Mouse (Mus musculus): ENCODE data around the gene H2-DMb1.

The H2-DMb1 gene

DNA sequence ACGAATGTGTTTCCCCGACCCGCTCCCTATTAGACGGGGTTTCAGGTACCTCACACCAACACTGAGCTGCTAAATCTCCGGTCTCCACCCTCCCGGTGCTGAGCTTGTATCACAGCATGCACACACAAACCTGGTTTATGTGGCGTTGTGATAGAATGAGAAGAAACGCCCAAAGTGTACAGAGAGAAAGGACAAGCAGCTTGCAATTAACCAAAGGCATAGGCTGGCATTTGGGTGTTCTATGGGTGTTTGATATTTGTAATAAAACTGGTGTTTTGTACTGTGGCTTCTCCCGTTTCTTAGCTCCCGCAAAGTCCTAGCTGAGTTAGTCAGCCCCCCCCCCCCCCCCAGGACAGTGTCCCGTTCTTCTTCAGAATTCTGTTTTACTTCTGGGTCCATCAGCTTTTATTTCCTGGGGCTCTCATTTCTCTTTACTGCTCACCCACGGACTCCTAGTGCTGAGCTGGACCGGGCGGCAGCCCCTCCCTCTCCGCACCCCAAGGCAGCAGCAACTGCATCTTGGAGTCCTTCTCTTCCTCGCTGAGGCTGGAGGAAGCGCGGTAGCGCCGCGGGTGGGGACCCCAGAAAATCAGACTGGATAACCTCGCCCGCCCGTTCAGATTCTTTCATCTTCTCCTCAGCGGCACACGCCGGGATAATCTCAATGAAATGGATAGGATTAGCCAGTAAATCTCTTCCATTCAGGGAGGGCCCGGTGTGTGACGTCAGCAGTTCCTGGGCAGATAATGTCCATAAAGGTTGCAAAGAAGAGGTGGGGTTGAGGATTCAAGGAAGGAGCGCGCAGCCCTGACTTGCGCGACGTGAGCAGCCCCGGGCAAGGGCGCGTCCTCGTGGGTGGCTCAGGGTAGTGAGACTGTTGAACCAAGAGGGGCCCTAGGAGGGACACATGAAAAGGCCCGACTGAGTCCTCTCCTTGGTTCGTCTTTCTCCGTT is 44.3 kb downstream of the H2-DMb1 start, which contains the start of gene Psmb8:
Gene Psmb8, plus strand, starts transcription at position 781 of the 954 bp plus-strand sequence.
- DNase-seq = peak; percentile 69

DNA sequence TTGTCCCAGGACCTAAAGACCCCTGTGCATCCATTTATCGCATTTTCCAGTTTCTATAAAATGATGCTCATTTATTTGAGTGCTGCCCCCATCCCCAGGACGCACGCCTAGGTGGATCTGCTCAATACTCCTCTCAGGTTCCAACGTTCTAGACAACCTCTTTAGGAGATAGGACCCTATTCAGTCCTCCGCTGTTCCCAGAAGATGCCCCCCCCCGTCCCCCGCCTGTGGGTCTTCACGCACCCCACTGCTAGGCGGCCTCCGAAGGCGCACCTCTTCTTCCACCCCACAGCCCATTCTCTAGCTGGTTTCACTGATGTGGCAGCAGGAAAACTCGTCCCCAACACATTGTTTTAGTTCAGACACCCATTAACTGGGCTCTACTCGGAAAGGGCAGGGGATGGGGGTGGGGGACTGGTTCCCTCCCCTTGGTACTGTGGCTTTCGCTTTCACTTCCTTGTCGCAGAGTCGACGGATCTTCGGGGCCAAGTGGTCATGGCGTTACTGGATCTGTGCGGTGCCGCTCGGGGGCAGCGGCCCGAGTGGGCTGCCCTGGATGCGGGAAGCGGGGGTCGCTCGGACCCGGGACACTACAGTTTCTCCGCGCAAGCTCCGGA is 45.1 kb downstream of the H2-DMb1 start:
- no peak for DNase-seq

DNA sequence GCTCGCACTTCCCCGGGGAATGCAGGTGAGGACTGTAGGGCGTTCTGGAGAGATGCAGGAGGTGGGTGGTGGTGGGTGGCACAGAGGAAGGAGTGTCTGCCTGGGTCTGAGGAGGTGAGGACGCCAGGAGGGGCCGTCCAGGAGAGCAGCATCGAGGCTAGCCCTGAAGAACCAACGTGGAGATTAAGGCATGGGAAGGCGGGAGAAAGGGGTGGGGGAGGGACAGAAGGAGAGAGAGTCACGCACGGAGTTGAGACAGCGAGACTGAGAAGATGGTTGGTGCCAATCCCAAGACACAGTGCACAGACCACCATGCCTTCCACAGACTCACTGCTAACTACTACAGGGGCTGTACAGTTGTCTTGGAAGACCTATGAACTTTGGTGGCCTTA is 45.6 kb downstream of the H2-DMb1 start:
- DNase-seq = no peak

DNA sequence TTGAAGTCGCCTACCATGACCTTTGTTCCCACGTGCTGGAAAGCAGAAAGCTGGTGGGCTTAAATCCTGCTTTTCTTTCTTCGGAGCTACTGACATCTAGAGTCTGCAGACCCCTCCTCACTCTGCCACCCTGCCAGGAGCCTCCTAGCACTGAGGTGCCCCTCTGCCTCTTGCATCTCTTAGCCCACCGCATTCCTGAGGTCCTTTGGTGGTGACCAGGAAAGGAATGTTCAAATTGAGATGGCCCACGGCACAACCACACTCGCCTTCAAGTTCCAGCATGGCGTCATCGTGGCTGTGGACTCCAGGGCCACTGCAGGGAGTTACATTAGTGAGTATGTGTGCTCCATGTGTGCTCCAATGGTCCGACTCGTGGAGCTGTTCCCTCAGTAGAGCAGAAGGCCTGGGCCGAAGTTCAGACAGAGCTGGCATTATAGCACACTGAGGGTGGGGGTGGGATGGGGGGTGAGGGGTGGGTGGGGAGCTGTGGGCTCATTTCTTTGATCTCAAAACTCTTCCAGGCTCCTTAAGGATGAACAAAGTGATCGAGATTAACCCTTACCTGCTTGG is 46.3 kb downstream of the H2-DMb1 start:
- DNase-seq = no peak

GRCm38 (mm10) chr17:34200047-34200446 is 47.2 kb downstream of the H2-DMb1 start:
- no peak for DNase-seq

- no peak for DNase-seq
These were observed 48.1 kb downstream of the H2-DMb1 start for GRCm38 (mm10) chr17:34200772-34201505.

GRCm38 (mm10) chr17:34201506-34202055 is 48.7 kb downstream of the H2-DMb1 start:
- DNase-seq = no peak

DNA sequence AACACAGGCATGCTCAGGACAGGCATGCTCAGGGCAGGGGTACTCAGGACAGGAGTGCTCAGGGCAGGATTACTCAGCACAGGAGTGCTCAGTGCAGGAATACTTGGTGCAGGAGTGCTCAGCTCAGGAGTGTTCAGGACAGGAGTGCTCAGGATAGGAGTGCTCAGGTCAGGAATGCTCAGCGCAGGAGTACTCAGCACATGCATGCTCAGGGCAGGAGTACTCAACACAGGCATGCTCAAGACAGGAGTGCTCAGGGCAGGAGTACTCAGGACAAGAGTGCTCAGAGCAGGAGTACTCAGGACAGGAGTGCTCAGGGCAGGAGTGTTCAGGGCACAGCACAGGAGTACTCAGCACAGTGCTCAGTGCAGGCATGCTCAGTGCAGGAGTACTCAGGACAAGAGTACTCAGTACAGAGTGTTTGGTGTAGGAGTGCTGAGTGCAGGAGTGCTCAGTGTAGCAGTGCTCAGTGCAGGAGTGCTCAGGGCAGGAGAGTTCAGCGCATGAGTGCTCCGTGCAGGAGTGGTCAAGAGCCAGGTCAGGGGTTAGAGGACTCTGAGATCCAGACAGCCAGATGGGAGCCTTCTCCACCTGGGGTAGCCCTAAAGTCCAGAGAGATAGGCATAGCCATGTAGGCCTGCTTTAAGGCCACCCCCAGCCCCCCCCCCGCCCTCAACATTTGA is 50.0 kb downstream of the H2-DMb1 start:
- DNase-seq = no peak

DNA sequence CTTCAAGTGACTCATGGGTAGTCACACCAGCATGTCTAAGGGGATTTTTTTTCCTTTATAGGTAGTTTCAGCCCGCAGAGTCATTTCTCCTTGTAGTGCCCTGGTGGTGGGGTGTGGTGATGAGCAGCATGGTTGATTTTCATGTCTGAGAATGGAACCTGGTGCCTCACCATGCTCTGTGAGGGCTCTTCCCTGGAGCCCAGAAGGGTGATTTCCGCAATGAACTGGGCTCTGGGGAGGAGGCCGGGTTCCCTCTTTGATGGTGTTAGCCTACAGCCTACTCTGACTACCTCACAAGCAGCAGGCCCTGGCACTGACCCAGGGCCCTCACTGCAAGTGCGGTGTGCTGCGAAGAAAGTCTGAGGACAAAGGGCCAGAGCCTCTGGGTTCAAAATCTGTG is 50.6 kb downstream of the H2-DMb1 start, which contains the start of gene Tap2:
Gene Tap2, plus strand, starts transcription at position 84 of the 400 bp plus-strand sequence.
- DNase-seq = no peak

- DNase-seq = peak; percentile 70
These were observed 51.6 kb downstream of the H2-DMb1 start for GRCm38 (mm10) chr17:34204303-34205010.

GRCm38 (mm10) chr17:34205021-34205745 is 52.3 kb downstream of the H2-DMb1 start:
- DNase-seq = no peak

- no peak for DNase-seq
These were observed 52.9 kb downstream of the H2-DMb1 start for GRCm38 (mm10) chr17:34205746-34206176.

- no peak for DNase-seq
These were observed 53.9 kb downstream of the H2-DMb1 start for GRCm38 (mm10) chr17:34206731-34207130.

DNA sequence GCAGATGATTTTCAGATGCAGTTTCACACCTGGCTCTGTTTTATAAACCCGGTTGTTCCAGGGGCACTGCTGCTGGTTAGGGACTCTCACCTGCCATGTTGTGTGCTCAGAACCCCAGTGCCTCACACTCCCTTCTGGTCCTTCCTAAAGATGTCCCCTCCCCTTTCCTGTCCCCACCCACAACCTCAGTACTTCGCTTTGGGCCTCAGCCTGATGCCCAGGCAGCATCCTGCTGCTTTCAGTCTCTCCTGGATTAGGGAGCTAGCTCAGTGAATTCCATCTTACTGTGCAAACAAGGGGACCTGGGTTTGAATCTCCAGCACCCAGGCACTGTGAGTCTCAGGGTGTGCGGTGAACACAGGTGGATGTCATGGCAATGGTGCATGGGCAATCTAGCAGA is 54.6 kb downstream of the H2-DMb1 start:
- no peak for DNase-seq

DNA sequence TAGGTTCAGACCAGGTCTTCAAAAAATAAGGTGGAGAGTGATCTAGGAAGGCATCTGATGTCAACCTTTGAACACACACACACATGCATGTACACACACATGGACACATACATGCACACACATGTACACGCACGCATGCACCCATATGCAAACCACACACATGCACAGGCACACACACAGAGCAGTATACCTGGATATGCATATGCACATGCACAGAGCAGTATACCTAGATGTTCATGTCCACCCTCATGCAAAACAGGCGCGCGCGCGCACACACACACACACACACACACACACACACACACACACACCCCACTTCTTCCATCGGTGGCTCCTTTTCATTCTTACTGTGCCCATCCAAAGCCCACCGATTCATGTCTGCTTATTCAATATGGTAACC is 55.0 kb downstream of the H2-DMb1 start:
- no peak for DNase-seq

- no peak for DNase-seq
These were observed 55.5 kb downstream of the H2-DMb1 start for GRCm38 (mm10) chr17:34208421-34208820.

DNA sequence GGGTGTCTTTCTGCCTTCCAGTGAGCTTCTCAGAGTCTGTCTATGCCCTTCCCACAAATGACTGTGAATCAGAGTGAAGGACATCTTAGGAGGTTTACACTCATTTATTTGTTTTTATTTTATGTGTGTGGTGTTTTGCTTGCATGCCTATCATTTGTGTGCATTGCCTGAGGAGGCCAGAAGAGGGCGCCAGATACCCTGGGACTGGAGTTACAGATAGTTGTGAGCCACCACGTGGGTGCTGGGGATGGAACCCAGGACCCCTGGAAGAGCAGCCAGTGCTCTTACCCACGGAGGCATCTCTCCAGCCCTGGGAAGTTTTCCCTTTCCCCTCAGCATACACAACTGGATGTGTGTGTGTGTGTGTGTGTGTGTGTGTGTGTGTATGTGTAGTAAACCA is 56.8 kb downstream of the H2-DMb1 start:
- no peak for DNase-seq

All from cerebellum, adult 11-12 months (tissue).